Mouse (Mus musculus) liver, adult 2 months (tissue): ENCODE results near the gene Cfap54.

Source experiments
- CTCF ChIP-seq: fragments of 200-500 bp; IDR thresholded peaks from 2 replicates; pipeline ENCODE4 v1.5.1; 2011; ENCODE audit warnings: low read depth, low read length, control low read depth
- POLR2A ChIP-seq: fragments of 200-500 bp; IDR thresholded peaks from 2 replicates; pipeline ENCODE4 v1.6.1; 2011; ENCODE audit warnings: low read length, control low read depth; ENCODE audit not compliant: insufficient read depth; ENCODE audit errors: extremely low read depth

DNA sequence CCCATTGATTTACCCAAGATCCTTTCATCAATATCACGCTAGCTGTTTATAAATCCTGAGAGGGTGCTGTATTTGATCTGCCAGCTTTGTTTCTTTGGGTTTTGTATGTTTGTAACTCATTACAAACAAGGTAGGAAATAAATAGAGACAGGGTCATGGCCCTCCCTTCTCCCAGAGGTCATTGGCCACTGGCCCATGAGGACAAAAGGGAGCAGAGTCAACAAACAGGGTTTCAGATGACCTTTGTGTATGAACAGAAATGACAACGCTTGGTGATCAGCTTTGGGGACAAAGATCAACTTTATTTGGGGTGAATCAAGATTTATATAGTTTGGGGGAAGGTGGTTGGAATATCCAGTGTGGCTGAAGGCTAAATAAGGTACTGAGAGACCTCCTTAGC is 8.6 kb downstream of the Cfap54 start:
- TF ChIP-seq CTCF (no peak), POLR2A (no peak)
